Mouse (Mus musculus): Measurements from ENCODE around the gene Ugt1a7c.

DNA sequence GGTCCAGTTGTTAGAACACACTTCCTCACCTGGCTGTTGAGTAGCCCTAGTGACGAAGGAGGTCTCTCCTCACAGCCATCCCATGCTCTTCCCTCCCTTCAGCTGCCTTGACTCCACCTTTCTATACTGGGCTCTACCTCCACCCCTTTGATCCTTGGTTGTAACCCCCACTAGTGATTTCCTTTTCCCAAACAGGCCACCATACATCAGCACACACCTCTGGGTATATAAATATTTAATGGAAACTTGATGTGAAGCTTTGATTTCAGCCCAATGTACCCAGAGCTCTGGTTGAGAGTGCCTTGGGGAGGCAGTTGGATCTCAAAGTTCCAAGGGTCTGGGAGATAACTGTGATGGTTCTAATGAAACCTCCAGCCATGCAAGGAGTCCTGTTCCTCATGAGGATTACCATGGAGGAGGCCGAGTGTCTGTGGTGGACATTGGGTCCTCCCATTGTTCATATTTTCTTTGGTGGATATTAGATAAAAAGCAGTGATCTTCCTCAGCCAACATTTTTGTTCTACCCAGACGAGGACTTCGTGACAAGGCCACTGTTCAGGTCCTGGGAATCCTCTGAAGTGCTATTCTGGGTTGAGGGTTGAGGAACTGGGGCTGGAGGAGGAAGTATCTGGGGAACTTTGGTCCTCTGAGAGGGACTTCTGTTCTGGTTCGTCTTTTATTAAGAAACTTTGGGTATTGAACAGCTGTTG, 132.0 kb downstream of the Ugt1a7c start, which contains the start of gene Mroh2a:
- no peak for TF ChIP-seq POLR2AphosphoS2 (IDR thresholded peaks at IDR 0.05; ENCODE audit: low read length)
- no peak for TF ChIP-seq HCFC1 (IDR thresholded peaks at IDR 0.05; ENCODE audit: low read depth, low read length)
- no peak for TF ChIP-seq TAL1 (IDR thresholded peaks at IDR 0.05; ENCODE audit: low read length)
- no peak for TF ChIP-seq CTCF (IDR thresholded peaks at IDR 0.05 in 2 of 3, conservative IDR thresholded peaks at IDR 0.05 in 1 of 3; ENCODE audit: control insufficient read depth in 1 of 3, insufficient read depth in 1 of 3, low read depth in 2 of 3, low read length in 3 of 3, poor library complexity in 1 of 3, severe bottlenecking in 1 of 3)
- no peak for TF ChIP-seq POLR2A (IDR thresholded peaks at IDR 0.05; ENCODE audit: control insufficient read depth in 1 of 2, insufficient read depth in 1 of 2, low read depth in 1 of 2, low read length in 2 of 2, poor library complexity in 1 of 2)
- TF ChIP-seq RAD21 (IDR thresholded peaks at IDR 0.05; ENCODE audit: low read depth, low read length), result no peak
- no peak for TF ChIP-seq EP300 (IDR thresholded peaks at IDR 0.05; ENCODE audit: low read depth in 1 of 2, low read length in 2 of 2)
- TF ChIP-seq TCF12 (IDR thresholded peaks at IDR 0.05; ENCODE audit: low read depth, low read length), result no peak
